8 mouse cellular contexts compared by ENCODE assay signal in the genomic region with DNA sequence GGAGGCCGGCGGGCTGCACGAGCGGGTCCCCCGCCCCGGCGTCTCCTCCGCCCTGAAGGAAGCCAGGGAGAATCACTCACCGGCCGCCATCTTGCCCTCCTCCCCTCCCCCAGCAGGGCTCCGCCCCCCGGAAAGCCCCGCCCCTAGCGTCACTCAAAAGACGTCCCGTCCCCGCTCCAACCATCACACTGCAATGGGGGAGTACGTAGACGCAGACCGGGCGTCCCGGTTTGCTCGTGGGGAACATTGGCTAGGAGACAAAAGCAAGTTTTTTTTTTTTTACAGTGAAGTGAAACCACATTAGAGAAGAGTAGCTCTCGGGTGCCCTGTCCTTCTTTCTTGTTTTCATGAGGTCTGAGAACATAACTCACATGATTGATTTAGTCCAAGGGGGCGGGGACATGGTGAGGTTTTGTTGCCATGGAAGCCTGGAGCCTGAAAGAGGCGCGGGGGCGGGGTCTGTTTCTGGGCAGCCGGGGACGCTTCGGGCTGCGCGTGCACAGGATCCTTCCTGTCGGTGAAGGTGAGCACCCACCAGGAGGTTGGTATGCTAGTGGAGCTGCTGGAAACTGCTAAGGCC. TPM values are rescaled to one million over a fixed set of nuclear protein-coding genes. Genes with fewer than 3 reads are reported as not detected.
DNase-seq lines count a peak whose midpoint lies in the region; ATAC-seq lines count a peak whose summit lies in the region.

Gene Rab28 (minus strand): TSS at position 107 of the 580 bp plus-strand sequence.

- H3K9ac ChIP-seq in heart, embryonic 13.5 days = peak within 1 kb of the TSS; percentile 89
- peak within 1 kb of the TSS; percentile 87 for H3K9ac ChIP-seq in liver, embryonic 12.5 days
- H3K9ac ChIP-seq in stomach, embryonic 15.5 days = peak within 1 kb of the TSS; percentile 91

- peak; percentile 95 for ATAC-seq in heart, embryonic 13.5 days (ENCODE audit: extremely low read depth, insufficient number of reproducible peaks, low FRiP score, low TSS enrichment)
- ATAC-seq in liver, embryonic 12.5 days = peak; percentile 93
- peak; percentile 96 for ATAC-seq in stomach, embryonic 15.5 days (ENCODE audit: insufficient read depth, low FRiP score, low read depth)

- no peaks in the 10 kb centered on the region for H3K36me3 ChIP-seq in heart, embryonic 13.5 days
- no peaks in the 10 kb centered on the region for H3K36me3 ChIP-seq in liver, embryonic 12.5 days
- no peaks in the 10 kb centered on the region for H3K36me3 ChIP-seq in stomach, embryonic 15.5 days

- DNase-seq in CD4-positive, CD25-positive, alpha-beta regulatory T cell, adult 2 months (ENCODE audit: low read depth, low spot score) = peak; percentile 97
- DNase-seq in fat pad, adult 2 months (ENCODE audit: extremely low read depth, low read depth, low spot score) = peak; percentile 40
- DNase-seq in kidney, postnatal 10 days = peak; percentile 98
- peak; percentile 97 to 98 for DNase-seq in natural killer cell, adult 2 months (ENCODE audit: low spot score in 2 of 2)

- peak within 1 kb of the TSS; percentile 95 for H3K4me3 ChIP-seq in brown adipose tissue, adult 24 weeks (ENCODE audit: insufficient read depth, low read depth, low read length)
- peak within 1 kb of the TSS; percentile 87 for H3K4me3 ChIP-seq in heart, embryonic 13.5 days
- H3K4me3 ChIP-seq in liver, embryonic 12.5 days = peak within 1 kb of the TSS; percentile 98
- peak within 1 kb of the TSS; percentile 97 for H3K4me3 ChIP-seq in stomach, embryonic 15.5 days (replicated peaks)

- WGBS in heart, embryonic 13.5 days = 0% methylated on average over 34 of the region's 34 CpGs
- under 1% methylated on average over 34 of the region's 34 CpGs for WGBS in liver, embryonic 12.5 days (ENCODE audit: insufficient replicate concordance)
- WGBS in stomach, embryonic 15.5 days = under 1% methylated on average over 31 of the region's 34 CpGs

- peak within 1 kb of the TSS; percentile 100 for H3K4me2 ChIP-seq in heart, embryonic 13.5 days
- H3K4me2 ChIP-seq in liver, embryonic 12.5 days = peak within 1 kb of the TSS; percentile 95
- H3K4me2 ChIP-seq in stomach, embryonic 15.5 days = peak within 1 kb of the TSS; percentile 97

- H3K27me3 ChIP-seq in heart, embryonic 13.5 days (replicated peaks) = no peaks in the 10 kb centered on the region
- no peaks in the 10 kb centered on the region for H3K27me3 ChIP-seq in liver, embryonic 12.5 days (replicated peaks)
- no peaks in the 10 kb centered on the region for H3K27me3 ChIP-seq in stomach, embryonic 15.5 days (replicated peaks)

- peak within 1 kb of the TSS; percentile 94 for H3K27ac ChIP-seq in brown adipose tissue, adult 24 weeks (replicated peaks; ENCODE audit: low read depth, low read length)
- H3K27ac ChIP-seq in heart, embryonic 13.5 days (replicated peaks) = peak within 1 kb of the TSS; percentile 92
- peak within 1 kb of the TSS; percentile 75 for H3K27ac ChIP-seq in liver, embryonic 12.5 days
- peak within 1 kb of the TSS; percentile 91 for H3K27ac ChIP-seq in stomach, embryonic 15.5 days

- no peaks in the 10 kb centered on the region for H3K9me3 ChIP-seq in heart, embryonic 13.5 days
- no peaks in the 10 kb centered on the region for H3K9me3 ChIP-seq in liver, embryonic 12.5 days (replicated peaks)
- no peaks in the 10 kb centered on the region for H3K9me3 ChIP-seq in stomach, embryonic 15.5 days

- H3K4me1 ChIP-seq in brown adipose tissue, adult 24 weeks (ENCODE audit: control insufficient read depth, insufficient read depth, insufficient read length, low read length) = no peaks in the 10 kb centered on the region
- peaks cover 8% of the 10 kb centered on the region for H3K4me1 ChIP-seq in heart, embryonic 13.5 days
- peaks cover 14% of the 10 kb centered on the region for H3K4me1 ChIP-seq in liver, embryonic 12.5 days
- H3K4me1 ChIP-seq in stomach, embryonic 15.5 days = peaks cover 4% of the 10 kb centered on the region; the same call in 1 of the 2 replicates

RNA-seq across cellular contexts. Expression of gene Rab28, which starts in this region (rescaled TPM):
- 51.9 and 53.2 TPM in 2 replicates for polyA plus RNA-seq in brown adipose tissue, adult 24 weeks (2012; ENCODE audit: insufficient read depth, insufficient read length, missing spikeins)
- polyA plus RNA-seq in heart, embryonic 13.5 days (2015; fragmentation: Nextera tagmentation; extraction: Ambion mirVana) = 36.0 and 42.5 TPM in 2 replicates
- polyA plus RNA-seq in liver, embryonic 12.5 days (2016; fragmentation: Nextera tagmentation; extraction: Ambion mirVana) = 30.2 and 31.4 TPM in 2 replicates
- 72.8 and 76.5 TPM in 2 replicates for polyA plus RNA-seq in stomach, embryonic 15.5 days (2015; fragmentation: Nextera tagmentation; extraction: Ambion mirVana)

Comparison
In these comparisons a context has a peak if more than half of its experiments do, and no peak if none do; other contexts are left out.
1. Peak in every context shown above with its lines: DNase-seq, ATAC-seq, H3K4me3 ChIP-seq and H3K27ac ChIP-seq.
2. DNase-seq: peak in every context shown above with its lines; median percentile 98 in kidney, postnatal 10 days; 98 in natural killer cell, adult 2 months; 97 in CD4-positive, CD25-positive, alpha-beta regulatory T cell, adult 2 months; 40 in fat pad, adult 2 months.